Mouse (Mus musculus): ENCODE measurements around the gene Mtx1. TPM values are rescaled to one million over a fixed set of nuclear protein-coding genes. Genes with fewer than 3 reads are reported as not detected.

Gene Mtx1
- polyA plus RNA-seq, 1 experiment: 153 TPM

- no peaks in the 10 kb centered on the region for H3K4me1 ChIP-seq (ENCODE audit: control insufficient read depth, insufficient read depth, low read length)
- 68% methylated on average over 13 of the region's 13 CpGs for WGBS
- no peaks in the 10 kb centered on the region for H3K27me3 ChIP-seq (ENCODE audit: control insufficient read depth, insufficient read depth, low read length)
- H3K27ac ChIP-seq (ENCODE audit: insufficient read depth, low read length): no peak overlapping the region
- H3K4me3 ChIP-seq (replicated peaks; ENCODE audit: insufficient read depth, low read depth, low read length): no peak overlapping the region
- TF ChIP-seq CTCF (IDR thresholded peaks at IDR 0.05; ENCODE audit: borderline replicate concordance, insufficient read depth, low read depth, low read length): no peak
- TF ChIP-seq POLR2A (IDR thresholded peaks at IDR 0.05; ENCODE audit: borderline replicate concordance, insufficient read depth, low read length): no peak
- DNase-seq: no peak
Measured at GRCm38 (mm10) chr3:89210162-89210561, 16.7 kb downstream of the Mtx1 start.

GRCm38 (mm10) chr3:89209731-89210130, 17.2 kb downstream of the Mtx1 start:
- H3K27me3 ChIP-seq (ENCODE audit: control insufficient read depth, insufficient read depth, low read length): no peaks in the 10 kb centered on the region
- no peak overlapping the region for H3K27ac ChIP-seq (ENCODE audit: insufficient read depth, low read length)
- no peak for DNase-seq
- TF ChIP-seq POLR2A (IDR thresholded peaks at IDR 0.05; ENCODE audit: borderline replicate concordance, insufficient read depth, low read length) (no peak), CTCF (IDR thresholded peaks at IDR 0.05; ENCODE audit: borderline replicate concordance, insufficient read depth, low read depth, low read length) (no peak)
- no peak overlapping the region for H3K4me3 ChIP-seq (replicated peaks; ENCODE audit: insufficient read depth, low read depth, low read length)
- 73% methylated on average over 7 of the region's 7 CpGs for WGBS
- H3K4me1 ChIP-seq (ENCODE audit: control insufficient read depth, insufficient read depth, low read length): no peaks in the 10 kb centered on the region

GRCm38 (mm10) chr3:89208736-89209135, 18.2 kb downstream of the Mtx1 start:
- 87% methylated on average over 6 of the region's 6 CpGs for WGBS

DNA sequence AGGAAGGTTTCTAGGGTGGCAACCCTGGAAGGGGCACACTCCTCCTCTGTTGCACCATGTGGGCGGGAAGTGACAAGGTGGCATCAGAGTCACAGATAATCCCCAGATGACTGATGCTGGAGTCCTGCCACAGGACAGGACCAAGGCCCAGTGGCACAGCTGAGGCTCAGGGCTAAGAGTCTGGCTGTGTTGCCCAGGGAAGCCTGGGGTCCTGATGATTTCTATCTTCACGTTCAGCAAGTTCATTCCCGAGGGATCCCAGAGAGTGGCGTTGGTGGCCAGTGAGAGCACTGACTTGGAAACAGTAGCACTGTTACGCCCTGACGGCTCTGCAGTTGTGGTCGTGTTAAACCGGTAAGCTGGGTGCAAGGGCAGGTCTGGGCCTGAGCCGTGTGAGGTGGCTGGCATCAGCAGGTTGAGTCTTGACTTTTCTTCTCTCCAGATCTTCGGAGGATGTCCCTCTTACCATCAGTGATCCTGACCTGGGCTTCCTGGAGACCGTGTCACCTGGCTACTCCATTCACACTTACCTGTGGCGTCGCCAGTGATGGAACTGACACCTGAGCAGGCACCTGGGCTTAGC, 18.7 kb downstream of the Mtx1 start:
- 77% methylated on average over 13 of the region's 13 CpGs for WGBS
- Histone ChIP-seq H3K4me1 (ENCODE audit: control insufficient read depth, insufficient read depth, low read length) (no peaks in the 10 kb centered on the region; the same call in 1 of the 2 replicates), H3K4me3 (replicated peaks; ENCODE audit: insufficient read depth, low read depth, low read length) (no peak overlapping the region), H3K27ac (ENCODE audit: insufficient read depth, low read length) (no peak overlapping the region), H3K27me3 (ENCODE audit: control insufficient read depth, insufficient read depth, low read length) (no peaks in the 10 kb centered on the region)
- TF ChIP-seq CTCF (IDR thresholded peaks at IDR 0.05; ENCODE audit: borderline replicate concordance, insufficient read depth, low read depth, low read length): no peak
- TF ChIP-seq POLR2A (IDR thresholded peaks at IDR 0.05; ENCODE audit: borderline replicate concordance, insufficient read depth, low read length): no peak
- DNase-seq: no peak

More at GRCm38 (mm10) chr3:89208736-89209135, 18.2 kb downstream of the Mtx1 start:
- TF ChIP-seq POLR2A (IDR thresholded peaks at IDR 0.05; ENCODE audit: borderline replicate concordance, insufficient read depth, low read length) (no peak), CTCF (IDR thresholded peaks at IDR 0.05; ENCODE audit: borderline replicate concordance, insufficient read depth, low read depth, low read length) (no peak)
- H3K4me3 ChIP-seq (replicated peaks; ENCODE audit: insufficient read depth, low read depth, low read length): no peak overlapping the region
- DNase-seq: no peak
- H3K27me3 ChIP-seq (ENCODE audit: control insufficient read depth, insufficient read depth, low read length): no peaks in the 10 kb centered on the region
- no peaks in the 10 kb centered on the region; the same call in 1 of the 2 replicates for H3K4me1 ChIP-seq (ENCODE audit: control insufficient read depth, insufficient read depth, low read length)
- H3K27ac ChIP-seq (ENCODE audit: insufficient read depth, low read length): no peak overlapping the region

DNA sequence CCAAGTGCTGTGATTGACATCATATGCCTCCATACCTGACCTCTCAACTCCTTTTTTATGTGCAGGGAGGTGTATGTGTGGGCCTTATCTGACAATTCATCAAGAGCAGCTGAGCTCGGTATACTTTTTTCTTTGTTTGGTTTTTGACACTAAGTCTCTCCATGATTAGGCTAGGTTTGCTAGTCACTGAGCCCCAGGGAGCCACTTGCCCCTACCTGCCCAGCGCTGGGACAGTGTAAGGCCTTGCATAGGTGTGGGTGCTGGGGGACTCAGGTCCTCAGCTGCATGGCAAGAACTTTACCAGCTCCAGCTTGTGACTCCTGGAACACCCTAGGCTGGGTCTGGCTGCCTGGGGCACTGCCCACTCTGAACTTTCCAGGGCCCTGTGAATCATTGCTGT, 20.2 kb downstream of the Mtx1 start:
- WGBS: 95% methylated on average over 2 of the region's 2 CpGs
- H3K4me3 ChIP-seq (replicated peaks; ENCODE audit: insufficient read depth, low read depth, low read length): no peak overlapping the region

DNA sequence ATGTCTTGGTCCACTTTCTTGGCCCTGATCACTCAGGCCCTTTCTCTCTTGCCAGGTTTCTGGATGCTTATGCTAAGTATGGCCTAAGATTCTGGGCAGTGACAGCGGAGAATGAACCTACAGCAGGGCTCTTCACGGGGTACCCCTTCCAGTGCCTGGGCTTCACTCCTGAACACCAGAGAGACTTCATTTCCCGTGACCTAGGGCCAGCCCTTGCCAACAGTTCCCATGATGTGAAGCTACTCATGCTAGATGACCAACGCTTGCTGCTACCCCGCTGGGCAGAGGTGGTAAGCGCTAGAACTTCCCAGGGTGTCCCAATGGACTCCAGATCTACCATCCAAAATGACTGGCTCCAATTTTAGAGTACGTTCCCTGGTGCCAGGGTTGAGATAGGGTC, 20.8 kb downstream of the Mtx1 start:
- no peak for TF ChIP-seq CTCF (IDR thresholded peaks at IDR 0.05; ENCODE audit: borderline replicate concordance, insufficient read depth, low read depth, low read length)
- TF ChIP-seq POLR2A (IDR thresholded peaks at IDR 0.05; ENCODE audit: borderline replicate concordance, insufficient read depth, low read length): no peak
- Histone ChIP-seq H3K4me1 (ENCODE audit: control insufficient read depth, insufficient read depth, low read length) (no peaks in the 10 kb centered on the region; the same call in 1 of the 2 replicates), H3K4me3 (replicated peaks; ENCODE audit: insufficient read depth, low read depth, low read length) (no peak overlapping the region), H3K27ac (ENCODE audit: insufficient read depth, low read length) (no peak overlapping the region), H3K27me3 (ENCODE audit: control insufficient read depth, insufficient read depth, low read length) (no peaks in the 10 kb centered on the region)
- DNase-seq: no peak
- 78% methylated on average over 7 of the region's 7 CpGs for WGBS

More for the DNA sequence above, 20.2 kb downstream of the Mtx1 start:
- H3K4me1 ChIP-seq (ENCODE audit: control insufficient read depth, insufficient read depth, low read length): no peaks in the 10 kb centered on the region; the same call in 1 of the 2 replicates
- TF ChIP-seq POLR2A (IDR thresholded peaks at IDR 0.05; ENCODE audit: borderline replicate concordance, insufficient read depth, low read length) (no peak), CTCF (IDR thresholded peaks at IDR 0.05; ENCODE audit: borderline replicate concordance, insufficient read depth, low read depth, low read length) (no peak)
- no peaks in the 10 kb centered on the region for H3K27me3 ChIP-seq (ENCODE audit: control insufficient read depth, insufficient read depth, low read length)
- no peak for DNase-seq
- no peak overlapping the region for H3K27ac ChIP-seq (ENCODE audit: insufficient read depth, low read length)

DNA sequence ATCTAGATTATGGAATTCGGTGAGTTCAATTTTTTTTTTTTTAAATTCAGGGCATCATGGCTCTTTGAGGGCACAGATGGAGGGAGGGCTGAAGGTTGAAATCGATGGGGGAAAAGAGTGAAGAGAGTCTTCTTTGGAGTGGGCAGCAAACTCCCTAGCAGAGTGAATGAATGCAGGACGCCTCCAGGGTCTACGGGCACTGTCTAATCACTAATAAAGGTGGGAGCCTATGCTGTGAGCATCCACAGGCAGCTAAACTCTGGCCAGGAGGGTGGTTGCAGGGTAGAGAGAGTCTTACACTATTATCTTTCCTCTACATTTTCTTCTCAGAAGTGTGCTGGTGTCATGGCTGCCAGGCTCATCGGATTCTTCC, 23.8 kb downstream of the Mtx1 start:
- Histone ChIP-seq H3K27me3 (ENCODE audit: control insufficient read depth, insufficient read depth, low read length) (no peaks in the 10 kb centered on the region), H3K4me3 (replicated peaks; ENCODE audit: insufficient read depth, low read depth, low read length) (peak overlapping the region; percentile 72), H3K4me1 (ENCODE audit: control insufficient read depth, insufficient read depth, low read length) (no peaks in the 10 kb centered on the region; the same call in 1 of the 2 replicates), H3K27ac (ENCODE audit: insufficient read depth, low read length) (no peak overlapping the region)
- no peak for TF ChIP-seq POLR2A (IDR thresholded peaks at IDR 0.05; ENCODE audit: borderline replicate concordance, insufficient read depth, low read length)
- TF ChIP-seq CTCF (IDR thresholded peaks at IDR 0.05; ENCODE audit: borderline replicate concordance, insufficient read depth, low read depth, low read length): no peak
- no peak for DNase-seq
- 20% methylated on average over 5 of the region's 5 CpGs for WGBS

All from cerebellum, adult 2 months (tissue).